Mouse (Mus musculus): ENCODE results near the gene Gm8281.
A peak's percentile ranks its signal among the peaks of the same experiment; 100 is the strongest.
"Not testable (repeated sequence)": the region's sequence is repeated elsewhere in the genome, so short reads cannot be mapped to it uniquely, and the experiment has no call there.

Gm8281 gene

GRCm38 (mm10) chr14:5070611-5071490 lies at the start of gene Gm8281:
TSS of gene Gm8281 (plus strand) at chr14:5071040.
- DNase-seq, result peak; percentile 5 to 19

- DNase-seq, result not testable (repeated sequence)
Observed at GRCm38 (mm10) chr14:5050329-5050728, 20.5 kb upstream of the Gm8281 start, which contains the start of gene 4930555G01Rik. TSS of gene 4930555G01Rik (plus strand) at chr14:5050629.

GRCm38 (mm10) chr14:5131219-5131618 lies 60.4 kb downstream of the Gm8281 start, which contains the start of gene Gm8279:
TSS of gene Gm8279 (plus strand) at chr14:5131519.
- not testable (repeated sequence) for DNase-seq

Measured in cerebellum, postnatal 10 days (tissue).